Comparison of ENCODE assay signal across 8 mouse cellular contexts in the genomic region with DNA sequence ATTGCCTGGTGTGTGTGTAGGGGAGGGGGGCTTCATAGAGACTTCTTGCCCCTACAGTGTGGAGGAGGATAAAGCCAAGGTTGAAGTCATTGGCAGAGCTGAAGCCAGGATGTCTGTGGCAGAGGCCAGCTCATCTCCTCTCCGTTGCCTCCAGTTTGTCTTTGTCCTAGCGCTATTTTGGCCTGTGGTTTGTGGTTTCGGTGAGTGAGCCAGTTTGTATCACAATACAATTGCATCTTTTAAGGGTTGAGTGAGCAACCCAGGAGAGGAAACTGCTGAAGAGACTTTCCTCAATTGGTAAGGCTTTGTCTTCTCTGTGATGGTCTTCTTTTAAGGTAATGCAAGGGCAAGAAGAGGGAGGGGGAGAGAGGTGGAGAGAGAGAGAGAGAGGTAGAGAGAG.
DNase-seq lines count a peak whose midpoint lies in the region; ATAC-seq and TF ChIP-seq lines count a peak whose summit lies in the region.

No protein-coding gene starts in this region.

- H3K9me3 ChIP-seq in limb, embryonic 11.5 days (ENCODE audit: control insufficient read depth, low read length) = no peaks in the 10 kb centered on the region

- H3K4me2 ChIP-seq in limb, embryonic 11.5 days (ENCODE audit: low read depth, severe bottlenecking) = no peak overlapping the region

- peak overlapping the region; percentile 1; the same call in 1 of the 2 replicates for H3K27ac ChIP-seq in limb, embryonic 11.5 days (replicated peaks; ENCODE audit: low read depth, low read length)
- no peak overlapping the region for H3K27ac ChIP-seq in spleen, adult 2 months (ENCODE audit: insufficient read depth, low read length)

- WGBS in limb, embryonic 11.5 days = 91% methylated on average over 3 of the region's 3 CpGs
- WGBS in spleen, adult 2 months = 8% methylated on average over 3 of the region's 3 CpGs

- DNase-seq in adrenal gland, adult (ENCODE audit: inconsistent age in 2 of 2, low spot score in 1 of 2) = peak; percentile 52 to 72
- no peak for DNase-seq in adrenal gland, adult 8-10 months
- peak; percentile 21 to 42 for DNase-seq in spleen, adult 18-20 months
- no peak for DNase-seq in spleen, adult 12 weeks (ENCODE audit: low spot score)
- no peak for DNase-seq in limb, embryonic 11.5 days (ENCODE audit: low spot score)
- DNase-seq in spleen, adult 2 months (ENCODE audit: low read depth in 1 of 2, low spot score in 2 of 2) = peak; percentile 23 to 57
- DNase-seq in urinary bladder, postnatal 4 days (ENCODE audit: low spot score in 2 of 2) = no peak
- DNase-seq in cerebellum, adult 9-11 months = no peak

- no peaks in the 10 kb centered on the region for H3K27me3 ChIP-seq in limb, embryonic 11.5 days (ENCODE audit: control insufficient read depth, insufficient read depth, low read length)
- H3K27me3 ChIP-seq in spleen, adult 2 months (ENCODE audit: control insufficient read depth, insufficient read depth, low read length) = no peaks in the 10 kb centered on the region

- H3K4me3 ChIP-seq in limb, embryonic 11.5 days (ENCODE audit: low read depth, low read length) = no peak overlapping the region
- no peak overlapping the region for H3K4me3 ChIP-seq in spleen, adult 2 months (ENCODE audit: extremely low read depth, insufficient read depth, insufficient read length)

- TF ChIP-seq POLR2A in spleen, adult 2 months (IDR thresholded peaks at IDR 0.05; ENCODE audit: low read depth, low read length) = no peak

- H3K4me1 ChIP-seq in limb, embryonic 11.5 days (ENCODE audit: control insufficient read depth, insufficient read depth, low read length) = peaks cover 24% of the 10 kb centered on the region
- peaks cover 22% of the 10 kb centered on the region; the same call in 1 of the 2 replicates for H3K4me1 ChIP-seq in spleen, adult 2 months (ENCODE audit: control insufficient read depth, insufficient read depth, insufficient read length)

- no peak overlapping the region for H3K9ac ChIP-seq in limb, embryonic 11.5 days (ENCODE audit: low read length)

- no peak for TF ChIP-seq CTCF in spleen, adult 2 months (IDR thresholded peaks at IDR 0.05; ENCODE audit: extremely low read depth, insufficient read depth, insufficient read length, insufficient replicate concordance)

- ATAC-seq in limb, embryonic 11.5 days (ENCODE audit: insufficient number of reproducible peaks, low FRiP score, low TSS enrichment, low read depth) = no peak

- 0 out of 2 replicates have a peak, but pooled peaks cover 2% of the 10 kb centered on the region for H3K36me3 ChIP-seq in limb, embryonic 11.5 days (ENCODE audit: control insufficient read depth, insufficient read depth, low read length)
- peaks cover 9% of the 10 kb centered on the region for H3K36me3 ChIP-seq in spleen, adult 2 months (ENCODE audit: control insufficient read depth, insufficient read depth, low read length)

Comparison
In these comparisons a context has a peak if more than half of its experiments do, and no peak if none do; other contexts are left out.
1. DNase-seq: peak in adrenal gland, adult (2 of 2), spleen, adult 18-20 months (2 of 2) and spleen, adult 2 months (2 of 2); none in adrenal gland, adult 8-10 months (single experiment), spleen, adult 12 weeks (single experiment), limb, embryonic 11.5 days (single experiment), urinary bladder, postnatal 4 days (0 of 2) and cerebellum, adult 9-11 months (single experiment).